Mouse (Mus musculus) neural tube, embryonic 15.5 days (tissue): ENCODE measurements around the gene Cmc1. TPM values are rescaled to one million over a fixed set of nuclear protein-coding genes. Genes with fewer than 3 reads are reported as not detected.

Source experiments
- polyA plus RNA-seq: library from polyadenylated mRNA; unstranded; fragments of >200 nt; fragmentation: Nextera tagmentation; extraction: Ambion mirVana; gene quantifications from 2 replicates; pipeline ENCODE4 v1.2.1, GENCODE M21; 2015

Cmc1 gene
- polyA plus RNA-seq, 1 experiment from 2014 or later, result 39.1 TPM

Other genes with a start within 250 kb of the Cmc1 start
- gene Azi2, start 109.7 kb downstream of the Cmc1 start, polyA plus RNA-seq, result 79.7 and 80.8 TPM in 2 replicates